Mouse (Mus musculus): ENCODE results near the gene Rps29.
"Not testable (repeated sequence)": the region's sequence is repeated elsewhere in the genome, so short reads cannot be mapped to it uniquely, and the experiment has no call there.

The Rps29 gene

GRCm38 (mm10) chr12:69179371-69179770 lies 20.4 kb upstream of the Rps29 start:
- DNase-seq (ENCODE audit: low read depth, low spot score): peak; percentile 79

GRCm38 (mm10) chr12:69177526-69177925 lies 18.5 kb upstream of the Rps29 start:
- peak; percentile 59 for DNase-seq (ENCODE audit: low read depth, low spot score)

GRCm38 (mm10) chr12:69175975-69176374 lies 17.0 kb upstream of the Rps29 start:
- no peak for DNase-seq (ENCODE audit: low read depth, low spot score)

GRCm38 (mm10) chr12:69171307-69171706 lies 12.3 kb upstream of the Rps29 start:
- DNase-seq (ENCODE audit: low read depth, low spot score): no peak

GRCm38 (mm10) chr12:69168461-69169106 lies 9.6 kb upstream of the Rps29 start, which contains the start of gene Lrr1:
Gene Lrr1, plus strand, starts transcription at chr12:69168814.
- DNase-seq (ENCODE audit: low read depth, low spot score): peak; percentile 75

- DNase-seq (ENCODE audit: low read depth, low spot score): no peak
These were observed 8.9 kb upstream of the Rps29 start for GRCm38 (mm10) chr12:69167656-69168460.

- not testable (repeated sequence) for DNase-seq (ENCODE audit: low read depth, low spot score)
These were observed 8.0 kb upstream of the Rps29 start for GRCm38 (mm10) chr12:69166861-69167581.

GRCm38 (mm10) chr12:69164904-69165303 lies 5.9 kb upstream of the Rps29 start:
- DNase-seq (ENCODE audit: low read depth, low spot score): peak; percentile 48

GRCm38 (mm10) chr12:69163586-69163985 lies 4.6 kb upstream of the Rps29 start:
- not testable (repeated sequence) for DNase-seq (ENCODE audit: low read depth, low spot score)

GRCm38 (mm10) chr12:69160677-69161076 lies 1.7 kb upstream of the Rps29 start:
- DNase-seq (ENCODE audit: low read depth, low spot score): not testable (repeated sequence)

- peak; percentile 81 for DNase-seq (ENCODE audit: low read depth, low spot score)
These were observed 573 bp upstream of the Rps29 start for GRCm38 (mm10) chr12:69159578-69159940.

- no peak for DNase-seq (ENCODE audit: low read depth, low spot score)
These were observed 621 bp downstream of the Rps29 start for GRCm38 (mm10) chr12:69158366-69158764.

- DNase-seq (ENCODE audit: low read depth, low spot score): peak; percentile 51
These were observed 1.9 kb downstream of the Rps29 start for GRCm38 (mm10) chr12:69157107-69157506.

- no peak for DNase-seq (ENCODE audit: low read depth, low spot score)
These were observed 2.5 kb downstream of the Rps29 start for GRCm38 (mm10) chr12:69156436-69156835.

- no peak for DNase-seq (ENCODE audit: low read depth, low spot score)
These were observed 3.1 kb downstream of the Rps29 start for GRCm38 (mm10) chr12:69155923-69156322.

GRCm38 (mm10) chr12:69150049-69150448 lies 8.9 kb downstream of the Rps29 start:
- no peak for DNase-seq (ENCODE audit: low read depth, low spot score)

GRCm38 (mm10) chr12:69147166-69147735 lies 11.7 kb downstream of the Rps29 start:
- DNase-seq (ENCODE audit: low read depth, low spot score): peak; percentile 36

- DNase-seq (ENCODE audit: low read depth, low spot score): no peak
These were observed 15.5 kb downstream of the Rps29 start for GRCm38 (mm10) chr12:69143460-69143859.

- no peak for DNase-seq (ENCODE audit: low read depth, low spot score)
These were observed 19.1 kb downstream of the Rps29 start for GRCm38 (mm10) chr12:69139841-69140240.

- DNase-seq (ENCODE audit: low read depth, low spot score): no peak
These were observed 19.8 kb downstream of the Rps29 start for GRCm38 (mm10) chr12:69139201-69139600.

- DNase-seq (ENCODE audit: low read depth, low spot score): peak; percentile 58
These were observed 27.0 kb downstream of the Rps29 start for GRCm38 (mm10) chr12:69131981-69132380.

GRCm38 (mm10) chr12:69131267-69131666 lies 27.7 kb downstream of the Rps29 start:
- no peak for DNase-seq (ENCODE audit: low read depth, low spot score)

Measured in ES-CJ7 (cell line).